7 mouse cellular contexts compared by ENCODE assay signal in the genomic region with DNA sequence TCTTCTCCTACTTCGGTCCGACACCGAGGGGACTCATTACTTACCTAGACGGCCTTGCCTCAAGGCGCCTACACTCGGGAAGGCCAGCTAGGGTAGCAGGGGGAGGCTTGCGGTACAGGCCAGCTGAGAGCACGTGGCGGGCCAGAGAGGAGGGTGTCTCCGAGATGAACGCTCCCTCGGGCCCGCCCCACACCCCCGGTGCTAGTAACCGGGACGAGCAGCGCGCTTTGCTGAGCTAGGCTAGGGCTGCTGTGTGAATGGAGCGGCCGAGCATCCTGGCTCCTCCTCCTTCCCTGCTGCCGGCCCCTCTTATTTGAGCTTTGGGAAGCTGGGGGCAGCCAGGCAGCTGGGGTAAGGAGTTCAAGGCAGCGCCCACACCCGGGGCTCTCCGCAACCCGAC. TPM values are rescaled to one million over a fixed set of nuclear protein-coding genes. Genes with fewer than 3 reads are reported as not detected.
DNase-seq lines count a peak whose midpoint lies in the region; ATAC-seq and TF ChIP-seq lines count a peak whose summit lies in the region.

A gene (plus strand): TSS at position 251 of the 400 bp plus-strand sequence.

- peaks cover 97% of the 10 kb centered on the region for H3K27me3 ChIP-seq in embryonic facial prominence, embryonic 14.5 days (replicated peaks; ENCODE audit: control insufficient read depth, insufficient read depth, low read length)
- H3K27me3 ChIP-seq in hindbrain, embryonic 11.5 days (ENCODE audit: control insufficient read depth, insufficient read depth, low read length), result peaks cover 88% of the 10 kb centered on the region
- peaks cover 98% of the 10 kb centered on the region for H3K27me3 ChIP-seq in limb, embryonic 14.5 days (ENCODE audit: control insufficient read depth, insufficient read depth, low read length)
- peaks cover 59% of the 10 kb centered on the region for H3K27me3 ChIP-seq in neural tube, embryonic 14.5 days (ENCODE audit: control insufficient read depth, insufficient read depth, low read length)

- H3K9ac ChIP-seq in embryonic facial prominence, embryonic 14.5 days (ENCODE audit: low read depth, low read length), result no peak within 1 kb of the TSS
- H3K9ac ChIP-seq in hindbrain, embryonic 11.5 days (ENCODE audit: low read depth, low read length), result no peak within 1 kb of the TSS
- H3K9ac ChIP-seq in limb, embryonic 14.5 days (ENCODE audit: low read depth, low read length, severe bottlenecking), result no peak within 1 kb of the TSS
- H3K9ac ChIP-seq in neural tube, embryonic 14.5 days (replicated peaks; ENCODE audit: low read depth, low read length), result no peak within 1 kb of the TSS

- H3K27ac ChIP-seq in brown adipose tissue, adult 24 weeks (replicated peaks; ENCODE audit: low read depth, low read length), result no peak within 1 kb of the TSS
- H3K27ac ChIP-seq in embryonic facial prominence, embryonic 14.5 days (replicated peaks; ENCODE audit: low read depth, low read length), result no peak within 1 kb of the TSS
- H3K27ac ChIP-seq in hindbrain, embryonic 11.5 days (ENCODE audit: low read depth, low read length), result no peak within 1 kb of the TSS
- H3K27ac ChIP-seq in limb, embryonic 14.5 days (replicated peaks; ENCODE audit: low read depth, low read length), result no peak within 1 kb of the TSS
- H3K27ac ChIP-seq in neural tube, embryonic 14.5 days (ENCODE audit: low read depth, low read length), result no peak within 1 kb of the TSS
- H3K27ac ChIP-seq in layer of hippocampus, adult 2 months, result no peak within 1 kb of the TSS

- TF ChIP-seq POLR2A in limb, embryonic 14.5 days (IDR thresholded peaks at IDR 0.05; ENCODE audit: borderline replicate concordance, extremely low read depth, insufficient read depth, insufficient read length), result no peak

- peak within 1 kb of the TSS; percentile 47 for H3K4me2 ChIP-seq in embryonic facial prominence, embryonic 14.5 days (ENCODE audit: low read depth, low read length)
- 0 out of 2 replicates have a peak within 1 kb of the TSS, but pooled peaks have one; percentile 19 for H3K4me2 ChIP-seq in hindbrain, embryonic 11.5 days (replicated peaks; ENCODE audit: low read depth, low read length)
- peak within 1 kb of the TSS; percentile 49 for H3K4me2 ChIP-seq in limb, embryonic 14.5 days (replicated peaks; ENCODE audit: low read depth, low read length, severe bottlenecking)
- 0 out of 2 replicates have a peak within 1 kb of the TSS, but pooled peaks have one; percentile 5 for H3K4me2 ChIP-seq in neural tube, embryonic 14.5 days (ENCODE audit: low read depth, low read length)

- H3K9me3 ChIP-seq in embryonic facial prominence, embryonic 14.5 days (ENCODE audit: control insufficient read depth, low read length), result no peaks in the 10 kb centered on the region
- no peaks in the 10 kb centered on the region for H3K9me3 ChIP-seq in hindbrain, embryonic 11.5 days (ENCODE audit: control insufficient read depth, low read length)
- no peaks in the 10 kb centered on the region for H3K9me3 ChIP-seq in limb, embryonic 14.5 days (ENCODE audit: control insufficient read depth, low read length)
- no peaks in the 10 kb centered on the region for H3K9me3 ChIP-seq in neural tube, embryonic 14.5 days (ENCODE audit: control insufficient read depth, low read length)

- ATAC-seq in embryonic facial prominence, embryonic 14.5 days (ENCODE audit: low read depth), result peak; percentile 66
- ATAC-seq in hindbrain, embryonic 11.5 days (ENCODE audit: low FRiP score), result peak; percentile 46
- ATAC-seq in limb, embryonic 14.5 days (ENCODE audit: low FRiP score, low read depth), result peak; percentile 56; the same call in 1 of the 2 replicates
- peak; percentile 39; the same call in 1 of the 2 replicates for ATAC-seq in neural tube, embryonic 14.5 days (ENCODE audit: low read depth)

- DNase-seq in embryonic facial prominence, embryonic 14.5 days (ENCODE audit: low spot score), result peak; percentile 38
- DNase-seq in hindbrain, embryonic 11.5 days (ENCODE audit: low spot score), result peak; percentile 70
- no peak for DNase-seq in limb, embryonic 14.5 days (ENCODE audit: low spot score)
- DNase-seq in layer of hippocampus, adult 2 months (ENCODE audit: low spot score in 2 of 2), result no peak
- no peak for DNase-seq in frontal cortex, postnatal 36 days (ENCODE audit: low spot score in 2 of 2)

- WGBS in embryonic facial prominence, embryonic 14.5 days, result 2% methylated on average over 9 of the region's 25 CpGs
- under 1% methylated on average over 24 of the region's 25 CpGs for WGBS in hindbrain, embryonic 11.5 days
- 1% methylated on average over 20 of the region's 25 CpGs for whole genome bisulfite sequencing in limb, embryonic 14.5 days
- under 1% methylated on average over 24 of the region's 25 CpGs for WGBS in neural tube, embryonic 14.5 days

- H3K4me1 ChIP-seq in brown adipose tissue, adult 24 weeks (ENCODE audit: control insufficient read depth, insufficient read depth, insufficient read length, low read length), result peaks cover 12% of the 10 kb centered on the region
- H3K4me1 ChIP-seq in embryonic facial prominence, embryonic 14.5 days (ENCODE audit: control insufficient read depth, insufficient read depth, low read length), result peaks cover 10% of the 10 kb centered on the region
- H3K4me1 ChIP-seq in hindbrain, embryonic 11.5 days (replicated peaks; ENCODE audit: control insufficient read depth, insufficient read depth, low read length), result 0 out of 2 replicates have a peak, but pooled peaks cover 4% of the 10 kb centered on the region
- H3K4me1 ChIP-seq in limb, embryonic 14.5 days (ENCODE audit: control insufficient read depth, insufficient read depth, low read length), result peaks cover 10% of the 10 kb centered on the region
- no peaks in the 10 kb centered on the region for H3K4me1 ChIP-seq in neural tube, embryonic 14.5 days (ENCODE audit: control insufficient read depth, insufficient read depth, low read length)

- no peak for TF ChIP-seq CTCF in layer of hippocampus, adult 2 months (conservative IDR thresholded peaks at IDR 0.05)

- H3K36me3 ChIP-seq in embryonic facial prominence, embryonic 14.5 days (ENCODE audit: control insufficient read depth, insufficient read depth, low read length), result no peaks in the 10 kb centered on the region
- no peaks in the 10 kb centered on the region for H3K36me3 ChIP-seq in hindbrain, embryonic 11.5 days (ENCODE audit: control insufficient read depth, insufficient read depth, low read length)
- no peaks in the 10 kb centered on the region for H3K36me3 ChIP-seq in limb, embryonic 14.5 days (ENCODE audit: control insufficient read depth, insufficient read depth, low read length)
- H3K36me3 ChIP-seq in neural tube, embryonic 14.5 days (ENCODE audit: control insufficient read depth, insufficient read depth, low read length), result no peaks in the 10 kb centered on the region

- 0 out of 2 replicates have a peak within 1 kb of the TSS, but pooled peaks have one; percentile 8 for H3K4me3 ChIP-seq in brown adipose tissue, adult 24 weeks (ENCODE audit: insufficient read depth, low read depth, low read length)
- H3K4me3 ChIP-seq in embryonic facial prominence, embryonic 14.5 days (ENCODE audit: low read depth, low read length), result peak within 1 kb of the TSS; percentile 32
- peak within 1 kb of the TSS; percentile 22 for H3K4me3 ChIP-seq in hindbrain, embryonic 11.5 days (ENCODE audit: low read depth, low read length)
- peak within 1 kb of the TSS; percentile 33 for H3K4me3 ChIP-seq in limb, embryonic 14.5 days (replicated peaks; ENCODE audit: low read length)
- H3K4me3 ChIP-seq in neural tube, embryonic 14.5 days (ENCODE audit: low read depth, low read length), result no peak within 1 kb of the TSS; the same call in 1 of the 2 replicates
- H3K4me3 ChIP-seq in layer of hippocampus, adult 2 months, result no peak within 1 kb of the TSS

RNA-seq across cellular contexts. Expression of the gene that starts here (rescaled TPM):
- polyA plus RNA-seq in brown adipose tissue, adult 24 weeks (2012; ENCODE audit: insufficient read depth, insufficient read length, missing spikeins), result not detected in 2 replicates
- polyA plus RNA-seq in embryonic facial prominence, embryonic 14.5 days (2014; fragmentation: Nextera tagmentation; extraction: Ambion mirVana), result 0.54 and 0.84 TPM in 2 replicates
- 0.52 and 0.68 TPM in 2 replicates for polyA plus RNA-seq in hindbrain, embryonic 11.5 days (2014; fragmentation: Nextera tagmentation; extraction: Ambion mirVana)
- 0.47 and 1.3 TPM in 2 replicates for polyA plus RNA-seq in limb, embryonic 14.5 days (2012; rRNA removed)
- 0.22 and 0.54 TPM in 2 replicates for polyA plus RNA-seq in limb, embryonic 14.5 days (2014; fragmentation: Nextera tagmentation; extraction: Ambion mirVana)
- 2.2 TPM in 2 replicates for polyA plus RNA-seq in neural tube, embryonic 14.5 days (2014; fragmentation: Nextera tagmentation; extraction: Ambion mirVana)
- total RNA-seq in layer of hippocampus, adult 2 months (2021), result not detected

Comparison
In these comparisons a context has a peak if more than half of its experiments do, and no peak if none do; other contexts are left out.
1. Peak in DNase-seq, ATAC-seq, H3K4me3 ChIP-seq and H3K4me2 ChIP-seq in embryonic facial prominence, embryonic 14.5 days; RNA of the gene not detected or under 1 TPM.
2. Peak in DNase-seq, ATAC-seq, H3K4me3 ChIP-seq and H3K4me2 ChIP-seq in hindbrain, embryonic 11.5 days; RNA of the gene not detected or under 1 TPM.
3. H3K4me3 ChIP-seq: peak in brown adipose tissue, adult 24 weeks (single experiment) and limb, embryonic 14.5 days (single experiment); none in neural tube, embryonic 14.5 days (single experiment) and layer of hippocampus, adult 2 months (single experiment).
4. Peak in every context shown above with its lines, with median percentiles within 50 percentile points of each other: ATAC-seq and H3K4me2 ChIP-seq.